Mouse (Mus musculus): ENCODE measurements around the gene AL732309.1.

- TF ChIP-seq MYB (IDR thresholded peaks at IDR 0.05; ENCODE audit: low read depth, low read length) (peak; percentile 77), EP300 (IDR thresholded peaks at IDR 0.05; ENCODE audit: low read depth in 1 of 2, low read length in 2 of 2) (peak; percentile 57 to 83), CTCF (IDR thresholded peaks at IDR 0.05 in 2 of 3, conservative IDR thresholded peaks at IDR 0.05 in 1 of 3; ENCODE audit: control insufficient read depth in 1 of 3, insufficient read depth in 1 of 3, low read depth in 2 of 3, low read length in 3 of 3, poor library complexity in 1 of 3, severe bottlenecking in 1 of 3) (no peak), ZC3H11A (IDR thresholded peaks at IDR 0.05; ENCODE audit: low read depth, low read length) (no peak)
Observed at GRCm38 (mm10) chr2:25223681-25224491, 22.8 kb downstream of the AL732309.1 start.
